Mouse (Mus musculus): ENCODE results near the gene Smcr8. TPM values are rescaled to one million over a fixed set of nuclear protein-coding genes. Genes with fewer than 3 reads are reported as not detected.
"Not testable (repeated sequence)": the region's sequence is repeated elsewhere in the genome, so short reads cannot be mapped to it uniquely, and the experiment has no call there.

Gene Smcr8
- total RNA-seq, 2 experiments from 2014 or later = 19.8 to 20.1 TPM

- intact Hi-C loops (cut with DNase I) = no loop called here
- no peak for TF ChIP-seq CTCF (IDR thresholded peaks at IDR 0.05)
- H3K4me3 ChIP-seq = no peak overlapping the region
- H3K27ac ChIP-seq = no peak overlapping the region
- no peak for DNase-seq
Measured at GRCm38 (mm10) chr11:60790472-60790871, 13.1 kb downstream of the Smcr8 start.

DNA sequence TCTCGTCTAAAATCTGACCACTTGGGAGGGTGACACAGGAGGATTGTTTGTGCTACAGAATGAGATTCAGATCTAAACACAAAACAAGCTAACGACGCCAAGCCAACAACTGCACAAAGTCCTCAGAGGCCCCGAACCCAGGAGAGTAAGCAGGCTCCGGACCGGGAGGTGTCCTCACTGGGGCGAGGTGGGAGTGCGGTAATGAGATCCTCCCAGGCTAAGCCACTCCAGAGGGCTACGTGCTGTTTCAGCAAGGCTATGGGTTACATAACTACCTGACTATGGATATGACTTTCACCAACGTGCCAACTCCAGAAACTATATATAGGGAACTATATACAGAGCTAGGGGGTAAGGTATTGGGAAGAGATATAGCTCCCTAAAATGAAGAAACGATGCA, 19.0 kb downstream of the Smcr8 start:
- peak; percentile 56 for DNase-seq
- Histone ChIP-seq H3K4me3 (no peak overlapping the region), H3K27ac (peak overlapping the region; percentile 75)
- TF ChIP-seq CTCF (IDR thresholded peaks at IDR 0.05) = no peak
- intact Hi-C loops (cut with DNase I) = no loop called here

DNA sequence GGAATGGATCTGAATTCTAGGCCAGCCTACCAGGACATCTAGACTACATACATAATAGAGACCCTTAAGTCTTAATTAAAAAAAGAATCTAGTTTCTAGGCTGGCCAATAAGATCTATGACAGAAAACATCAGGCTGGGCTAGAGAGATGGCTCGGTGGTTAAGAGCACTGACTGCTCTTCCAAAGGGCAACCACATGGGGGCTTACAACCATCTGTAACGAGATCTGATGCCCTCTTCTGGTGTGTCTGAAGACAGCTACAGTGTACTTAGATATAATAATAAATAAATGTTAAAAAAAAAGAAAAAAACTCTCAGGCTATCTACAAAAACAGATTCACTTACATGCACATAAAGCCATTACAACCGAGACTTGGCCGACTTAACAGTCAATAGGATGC, 22.7 kb downstream of the Smcr8 start:
- intact Hi-C loops (cut with DNase I) = no loop called here
- peak; percentile 29; the same call in 1 of the 2 replicates for TF ChIP-seq CTCF (IDR thresholded peaks at IDR 0.05)
- DNase-seq = no peak
- Histone ChIP-seq H3K4me3 (no peak overlapping the region), H3K27ac (no peak overlapping the region)

DNA sequence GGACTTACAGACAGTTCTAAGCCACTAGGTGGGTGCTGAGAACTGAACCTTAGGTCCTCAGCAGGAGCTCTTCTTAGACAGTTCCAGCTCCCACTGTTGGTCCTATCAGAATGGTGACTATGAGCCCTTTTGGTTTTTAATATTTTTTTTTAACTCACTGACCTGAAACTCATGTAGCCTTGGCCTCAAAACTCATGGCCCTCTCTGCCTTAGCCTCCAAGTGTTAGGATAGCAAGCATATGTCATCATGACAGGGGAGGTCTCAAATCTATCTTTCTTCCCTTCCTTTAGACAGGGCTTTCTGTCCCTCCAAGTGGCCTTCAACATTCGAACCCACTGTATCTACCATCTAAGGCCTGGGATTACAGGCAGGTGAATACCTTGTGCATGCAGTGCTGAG, 23.6 kb downstream of the Smcr8 start:
- Histone ChIP-seq H3K27ac (no peak overlapping the region), H3K4me3 (no peak overlapping the region)
- TF ChIP-seq CTCF (IDR thresholded peaks at IDR 0.05) = no peak
- DNase-seq = no peak
- intact Hi-C loops (cut with DNase I) = no loop called here

GRCm38 (mm10) chr11:60808286-60809070, 31.2 kb downstream of the Smcr8 start:
- no peak for TF ChIP-seq CTCF (IDR thresholded peaks at IDR 0.05)
- intact Hi-C loops (cut with DNase I) = no loop called here
- Histone ChIP-seq H3K27ac (peak overlapping the region; percentile 65), H3K4me3 (no peak overlapping the region)
- DNase-seq = peak; percentile 62

- H3K4me3 ChIP-seq = no peak overlapping the region
- intact Hi-C loops (cut with DNase I) = no loop called here
- H3K27ac ChIP-seq = peak overlapping the region; percentile 83; the same call in 1 of the 2 replicates
- no peak for TF ChIP-seq CTCF (IDR thresholded peaks at IDR 0.05)
- DNase-seq = no peak
Measured at GRCm38 (mm10) chr11:60809546-60809945, 32.2 kb downstream of the Smcr8 start.

- no peak for TF ChIP-seq CTCF (IDR thresholded peaks at IDR 0.05)
- DNase-seq = no peak
- Histone ChIP-seq H3K27ac (peak overlapping the region; percentile 83), H3K4me3 (peak overlapping the region; percentile 69)
- intact Hi-C loops (cut with DNase I) = no loop called here
Measured at GRCm38 (mm10) chr11:60810046-60810965, 33.0 kb downstream of the Smcr8 start.

- peak overlapping the region; percentile 69 for H3K4me3 ChIP-seq
- peak overlapping the region; percentile 83 for H3K27ac ChIP-seq
- intact Hi-C loops (cut with DNase I) = no loop called here
- no peak for TF ChIP-seq CTCF (IDR thresholded peaks at IDR 0.05)
- peak; percentile 97 for DNase-seq
Measured at GRCm38 (mm10) chr11:60811054-60811460, 33.7 kb downstream of the Smcr8 start.

DNA sequence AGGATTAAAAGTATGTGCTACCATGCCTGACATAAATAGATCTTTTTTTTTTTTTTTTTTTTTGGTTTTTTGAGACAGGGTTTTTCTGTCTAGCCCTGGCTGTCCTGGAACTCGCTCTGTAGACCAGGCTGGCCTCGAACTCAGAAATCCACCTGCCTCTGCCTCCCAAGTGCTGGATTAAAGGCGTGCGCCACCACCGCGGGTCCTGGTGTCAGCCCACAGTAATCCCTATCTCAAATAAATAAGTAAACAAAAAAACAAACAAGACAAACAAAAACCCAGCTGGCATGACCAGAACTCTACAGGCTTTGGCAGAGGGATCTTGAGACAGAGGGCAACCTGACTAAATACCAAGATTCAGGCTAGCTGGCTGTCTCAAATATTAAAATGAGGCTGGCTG, 34.3 kb downstream of the Smcr8 start, which contains the start of gene Shmt1:
Shmt1 (minus strand) TSS at position 101 of the 400 bp plus-strand sequence.
- Histone ChIP-seq H3K27ac (peak within 1 kb of the TSS; percentile 83), H3K4me3 (peak within 1 kb of the TSS; percentile 69)
- DNase-seq; intact Hi-C loops (cut with DNase I): not testable (repeated sequence)

- Histone ChIP-seq H3K4me3 (no peak overlapping the region), H3K27ac (no peak overlapping the region)
- TF ChIP-seq CTCF (IDR thresholded peaks at IDR 0.05) = no peak
- no peak for DNase-seq
- intact Hi-C loops (cut with DNase I) = no loop called here
Measured at GRCm38 (mm10) chr11:60816398-60816797, 39.1 kb downstream of the Smcr8 start.

- no peak for DNase-seq
- no peak overlapping the region for H3K4me3 ChIP-seq
- intact Hi-C loops (cut with DNase I) = no loop called here
- no peak for TF ChIP-seq CTCF (IDR thresholded peaks at IDR 0.05)
- no peak overlapping the region for H3K27ac ChIP-seq
Measured at GRCm38 (mm10) chr11:60823771-60824170, 46.4 kb downstream of the Smcr8 start.

GRCm38 (mm10) chr11:60825191-60825590, 47.9 kb downstream of the Smcr8 start:
- TF ChIP-seq CTCF (IDR thresholded peaks at IDR 0.05) = no peak
- DNase-seq = no peak
- intact Hi-C loops (cut with DNase I) = loop anchor here (5.0 kb wide), 1 partner anchor 48 kb away; the partner anchor contains the start of genes Smcr8 and Top3a
- Histone ChIP-seq H3K27ac (no peak overlapping the region), H3K4me3 (no peak overlapping the region)

DNA sequence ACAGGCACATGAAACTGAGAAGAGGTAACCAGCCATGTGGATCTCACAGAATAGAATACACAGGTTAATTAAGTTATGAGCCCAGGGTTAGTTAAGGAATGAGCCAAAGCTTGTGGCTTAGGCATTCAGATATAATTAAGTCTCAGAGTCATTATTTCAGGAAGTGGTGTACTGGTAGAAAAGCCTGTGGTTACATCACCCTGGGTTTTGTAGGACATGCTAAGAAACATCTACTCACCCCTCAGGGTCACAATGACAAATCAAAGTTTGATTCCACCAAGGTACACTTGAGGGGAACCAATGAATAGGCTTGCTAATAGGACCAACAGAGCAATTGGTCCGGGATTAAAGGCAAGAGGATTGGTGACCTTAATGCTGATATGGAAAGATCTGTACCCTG, 49.4 kb downstream of the Smcr8 start:
- intact Hi-C loops (cut with DNase I) = loop anchor here (5.0 kb wide), 1 partner anchor 49 kb away; the partner anchor contains the start of genes Smcr8 and Top3a
- TF ChIP-seq CTCF (IDR thresholded peaks at IDR 0.05) = no peak
- Histone ChIP-seq H3K27ac (no peak overlapping the region), H3K4me3 (no peak overlapping the region)
- no peak for DNase-seq
